Mouse (Mus musculus): Measurements from ENCODE around the gene Iqcn. TPM values are rescaled to one million over a fixed set of nuclear protein-coding genes. Genes with fewer than 3 reads are reported as not detected.

Iqcn gene
- polyA plus RNA-seq, 1 experiment, result 0.40 TPM

- DNase-seq (ENCODE audit: extremely low spot score in 1 of 2, low spot score in 1 of 2), result no peak
Observed at GRCm38 (mm10) chr8:70699116-70699833, 4.0 kb upstream of the Iqcn start.

- DNase-seq (ENCODE audit: extremely low spot score in 1 of 2, low spot score in 1 of 2), result peak in 1 of 2 experiments; percentile 78
Observed at GRCm38 (mm10) chr8:70699834-70700554, 3.3 kb upstream of the Iqcn start.

- DNase-seq (ENCODE audit: extremely low spot score in 1 of 2, low spot score in 1 of 2), result peak; percentile 77 to 90
Observed at GRCm38 (mm10) chr8:70700555-70700922, 2.7 kb upstream of the Iqcn start.

- DNase-seq (ENCODE audit: extremely low spot score in 1 of 2, low spot score in 1 of 2), result no peak
Observed at GRCm38 (mm10) chr8:70701048-70701981, 1.9 kb upstream of the Iqcn start.

GRCm38 (mm10) chr8:70701982-70702841, 1.0 kb upstream of the Iqcn start:
- DNase-seq (ENCODE audit: extremely low spot score in 1 of 2, low spot score in 1 of 2), result no peak

GRCm38 (mm10) chr8:70702842-70703182, 445 bp upstream of the Iqcn start:
- DNase-seq (ENCODE audit: extremely low spot score in 1 of 2, low spot score in 1 of 2), result no peak

GRCm38 (mm10) chr8:70708281-70708680, 5.0 kb downstream of the Iqcn start:
- no peak for DNase-seq (ENCODE audit: extremely low spot score in 1 of 2, low spot score in 1 of 2)

GRCm38 (mm10) chr8:70709794-70710193, 6.5 kb downstream of the Iqcn start:
- DNase-seq (ENCODE audit: extremely low spot score in 1 of 2, low spot score in 1 of 2), result no peak

GRCm38 (mm10) chr8:70710296-70710695, 7.0 kb downstream of the Iqcn start:
- DNase-seq (ENCODE audit: extremely low spot score in 1 of 2, low spot score in 1 of 2), result no peak

- DNase-seq (ENCODE audit: extremely low spot score in 1 of 2, low spot score in 1 of 2), result no peak
Observed at GRCm38 (mm10) chr8:70711041-70711440, 7.8 kb downstream of the Iqcn start.

- no peak for DNase-seq (ENCODE audit: extremely low spot score in 1 of 2, low spot score in 1 of 2)
Observed at GRCm38 (mm10) chr8:70713991-70714390, 10.7 kb downstream of the Iqcn start.

- no peak for DNase-seq (ENCODE audit: extremely low spot score in 1 of 2, low spot score in 1 of 2)
Observed at GRCm38 (mm10) chr8:70715086-70715485, 11.8 kb downstream of the Iqcn start.

- DNase-seq (ENCODE audit: extremely low spot score in 1 of 2, low spot score in 1 of 2), result no peak
Observed at GRCm38 (mm10) chr8:70716521-70717400, 13.5 kb downstream of the Iqcn start.

GRCm38 (mm10) chr8:70718297-70718696, 15.0 kb downstream of the Iqcn start, which contains the start of gene Gm3336:
Gene Gm3336, plus strand, starts transcription at chr8:70718543.
- DNase-seq (ENCODE audit: extremely low spot score in 1 of 2, low spot score in 1 of 2), result peak in 1 of 2 experiments; percentile 74

GRCm38 (mm10) chr8:70719796-70720270, 16.6 kb downstream of the Iqcn start:
- DNase-seq (ENCODE audit: extremely low spot score in 1 of 2, low spot score in 1 of 2), result no peak

GRCm38 (mm10) chr8:70720739-70721138, 17.5 kb downstream of the Iqcn start:
- DNase-seq (ENCODE audit: extremely low spot score in 1 of 2, low spot score in 1 of 2), result peak in 1 of 2 experiments; percentile 87

GRCm38 (mm10) chr8:70721601-70722000, 18.3 kb downstream of the Iqcn start:
- DNase-seq (ENCODE audit: extremely low spot score in 1 of 2, low spot score in 1 of 2), result no peak

- DNase-seq (ENCODE audit: extremely low spot score in 1 of 2, low spot score in 1 of 2), result no peak
Observed at GRCm38 (mm10) chr8:70723486-70724210, 20.4 kb downstream of the Iqcn start, which contains the start of gene Pde4c. Gene Pde4c, plus strand, starts transcription at chr8:70723720.

Data from frontal cortex, adult 2 months (tissue).